Mouse (Mus musculus) kidney, adult 2 months (tissue): Measurements from ENCODE around the gene Acta1.

Experiments used
- CTCF ChIP-seq: fragments of 200-500 bp; conservative IDR thresholded peaks from 2 replicates; pipeline ENCODE4 v1.5.1; 2011; ENCODE audit warnings: low read depth, mild to moderate bottlenecking, control low read depth, low read length, moderate library complexity, mixed read lengths; ENCODE audit not compliant: insufficient read depth, insufficient read length
- POLR2A ChIP-seq: fragments of 200-500 bp; IDR thresholded peaks from one replicate; pipeline ENCODE4 v1.6.1; 2011; ENCODE audit warnings: low read depth, low read length, control low read depth

GRCm38 (mm10) chr8:123858574-123858940, 36.0 kb downstream of the Acta1 start:
- TF ChIP-seq CTCF (no peak), POLR2A (no peak)
